Mouse (Mus musculus): ENCODE data around the gene Elob. TPM values are rescaled to one million over a fixed set of nuclear protein-coding genes. Genes with fewer than 3 reads are reported as not detected.

Gene Elob
- total RNA-seq, 2 experiments from 2014 or later, result 356 to 383 TPM

DNA sequence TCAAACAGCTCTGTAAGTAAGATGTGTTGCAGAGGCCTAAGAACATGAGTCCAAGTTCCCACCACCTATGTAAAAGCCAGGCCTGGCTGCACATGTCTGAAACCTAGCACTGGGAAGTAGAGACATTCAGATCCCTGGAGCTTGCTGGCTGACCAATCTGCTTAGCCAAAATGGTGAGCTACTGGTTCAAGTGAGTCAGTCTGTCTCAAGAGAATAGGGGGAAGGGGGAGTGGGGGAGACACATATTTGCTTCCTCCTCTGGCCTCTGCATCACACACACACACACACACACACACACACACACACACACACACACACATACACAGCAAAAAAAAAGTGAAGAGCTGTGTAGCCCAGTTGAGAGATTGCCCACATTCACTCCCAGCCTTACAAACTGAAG, 45.6 kb downstream of the Elob start:
- DNase-seq, result no peak

DNA sequence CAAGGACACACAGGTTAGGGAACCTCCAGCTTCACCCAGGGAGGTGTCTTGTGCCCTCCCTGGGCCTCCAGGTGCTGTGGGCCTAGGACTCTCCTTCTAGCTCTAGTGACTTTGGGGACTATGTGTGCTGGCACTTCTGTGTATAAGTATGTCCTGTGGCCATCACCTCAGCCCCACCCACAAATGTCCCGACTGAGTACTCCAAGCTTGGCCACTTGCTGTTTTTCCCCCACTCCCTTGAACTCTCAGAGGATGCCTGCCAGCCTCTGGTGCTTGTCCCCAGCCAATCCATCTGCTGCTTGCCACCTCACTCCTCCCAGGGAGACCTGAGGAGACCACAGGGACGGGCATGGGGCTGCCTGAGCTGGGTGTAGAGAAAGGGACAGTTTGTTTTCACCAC, 50.5 kb downstream of the Elob start:
- no peak for DNase-seq

DNA sequence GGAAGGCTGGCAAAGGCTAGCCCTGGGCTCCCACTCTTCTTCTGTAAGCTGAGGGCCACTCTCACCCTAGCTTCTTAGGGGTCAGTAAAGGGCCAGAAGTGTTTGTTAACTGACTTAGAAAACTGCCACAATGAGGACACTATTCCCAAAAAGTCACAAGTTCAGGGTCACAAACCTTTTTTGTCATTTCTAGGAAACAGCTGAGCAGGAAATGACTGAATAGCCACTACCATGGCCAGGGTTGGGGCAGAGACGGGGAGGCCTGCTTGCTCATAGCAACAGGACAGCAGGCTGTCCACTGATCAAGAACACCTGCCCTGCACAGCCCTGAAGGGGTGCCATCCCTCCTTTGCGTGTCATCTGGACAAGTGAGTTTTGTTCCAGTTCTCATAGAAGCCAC, 51.8 kb downstream of the Elob start:
- DNase-seq, result no peak

DNA sequence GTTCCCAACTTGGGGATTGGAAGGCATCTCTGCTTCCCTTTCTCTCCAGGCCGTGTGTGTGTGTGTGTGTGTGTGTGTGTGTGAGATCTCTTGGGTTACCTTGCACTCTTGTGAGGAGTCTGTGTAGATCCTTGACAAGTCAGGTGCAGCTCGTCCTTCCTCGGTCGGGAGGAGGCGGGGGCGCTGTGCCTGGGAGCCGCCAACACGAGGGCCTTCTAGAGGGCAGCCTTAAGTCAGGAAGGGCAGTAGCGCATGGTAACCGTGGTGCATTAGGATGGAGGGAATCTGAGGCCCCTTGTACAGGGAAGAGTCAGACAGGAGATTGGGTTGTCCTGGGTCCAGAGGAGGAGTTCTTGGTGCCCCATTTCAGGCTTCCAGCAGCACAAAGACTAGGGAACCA, 52.7 kb downstream of the Elob start:
- no peak for DNase-seq

Small RNA genes lying within 50 kb of the gene (microRNA-seq; reads per million reads assigned to microRNA genes)
- gene Mir5125, result 0.60 to 0.85 reads per million in 2 experiments

Other genes with a start within 250 kb of the Elob start
- 10 to 100 TPM; 25.0 to 32.3 TPM for gene Zfp13, start 229.6 kb downstream of the Elob start, total RNA-seq (2021)
- gene Zscan10, start 228.3 kb downstream of the Elob start, total RNA-seq (2021), result not detected
- under 1 TPM; 0.10 to 0.30 TPM for gene Mmp25, start 183.9 kb downstream of the Elob start, total RNA-seq (2021)
- gene Bicdl2, start 168.6 kb downstream of the Elob start, total RNA-seq (2021), result not detected
- gene Hcfc1r1, start 155.5 kb downstream of the Elob start, total RNA-seq (2021), result 100 to 1,000 TPM; 122 to 124 TPM
- 1 to 10 TPM; 7.2 to 9.7 TPM for gene Thoc6, start 155.3 kb downstream of the Elob start, total RNA-seq (2021)
- gene Tnfrsf12a, start 151.7 kb downstream of the Elob start, total RNA-seq (2021), result 1 to 10 TPM; 4.8 to 6.3 TPM
- not detected for gene Cldn6, start 149.9 kb downstream of the Elob start, total RNA-seq (2021)
- under 1 TPM; 0.22 to 0.35 TPM for gene Cldn9, start 145.1 kb downstream of the Elob start, total RNA-seq (2021)
- gene 1520401A03Rik, start 106.4 kb downstream of the Elob start, total RNA-seq (2021), result not detected
- gene Pkmyt1, start 102.8 kb downstream of the Elob start, total RNA-seq (2021), result 1 to 10 TPM; 1.7 to 3.0 TPM
- 10 to 100 TPM; 50.8 to 55.4 TPM for gene Paqr4, start 88.3 kb downstream of the Elob start, total RNA-seq (2021)
- gene Kremen2, start 83.3 kb downstream of the Elob start, total RNA-seq (2021), result under 1 TPM; 0.35 to 0.42 TPM
- 100 to 1,000 TPM; 297 to 300 TPM for gene Flywch1, start 57.5 kb downstream of the Elob start, total RNA-seq (2021)
- 10 to 100 TPM in 1 of 2 experiments, 1 to 10 TPM in 1; 9.9 to 11.7 TPM for gene Flywch2, start 43.1 kb downstream of the Elob start, total RNA-seq (2021)
- 100 to 1,000 TPM; 563 to 606 TPM for gene Srrm2, start 38.6 kb downstream of the Elob start, total RNA-seq (2021)
- gene Prss33, start 6.9 kb upstream of the Elob start, total RNA-seq (2021), result not detected
- gene Prss32, start 14.7 kb upstream of the Elob start, total RNA-seq (2021), result not detected
- 1 to 10 TPM; 2.0 to 2.1 TPM for gene Prss41, start 15.0 kb upstream of the Elob start, total RNA-seq (2021)
- not detected for gene Prss21, start 38.9 kb upstream of the Elob start, total RNA-seq (2021)
- not detected for gene Dcpp1, start 51.7 kb upstream of the Elob start, total RNA-seq (2021)
- not detected for gene Dcpp2, start 51.7 kb upstream of the Elob start, total RNA-seq (2021)
- gene Dcpp3, start 88.3 kb upstream of the Elob start, total RNA-seq (2021), result not detected
- not detected for gene Sbp, start 112.5 kb upstream of the Elob start, total RNA-seq (2021)
- not detected for gene Sbpl, start 126.1 kb upstream of the Elob start, total RNA-seq (2021)
- gene Prss30, start 151.4 kb upstream of the Elob start, total RNA-seq (2021), result not detected
- not detected for gene Prss22, start 169.0 kb upstream of the Elob start, total RNA-seq (2021)
- gene Prss27, start 209.0 kb upstream of the Elob start, total RNA-seq (2021), result not detected
- gene Kctd5, start 244.3 kb upstream of the Elob start, total RNA-seq (2021), result 10 to 100 TPM; 28.5 to 30.1 TPM

Data from layer of hippocampus, postnatal 36 days (tissue).